Mouse (Mus musculus): Measurements from ENCODE around the gene Aqp12.

DNA sequence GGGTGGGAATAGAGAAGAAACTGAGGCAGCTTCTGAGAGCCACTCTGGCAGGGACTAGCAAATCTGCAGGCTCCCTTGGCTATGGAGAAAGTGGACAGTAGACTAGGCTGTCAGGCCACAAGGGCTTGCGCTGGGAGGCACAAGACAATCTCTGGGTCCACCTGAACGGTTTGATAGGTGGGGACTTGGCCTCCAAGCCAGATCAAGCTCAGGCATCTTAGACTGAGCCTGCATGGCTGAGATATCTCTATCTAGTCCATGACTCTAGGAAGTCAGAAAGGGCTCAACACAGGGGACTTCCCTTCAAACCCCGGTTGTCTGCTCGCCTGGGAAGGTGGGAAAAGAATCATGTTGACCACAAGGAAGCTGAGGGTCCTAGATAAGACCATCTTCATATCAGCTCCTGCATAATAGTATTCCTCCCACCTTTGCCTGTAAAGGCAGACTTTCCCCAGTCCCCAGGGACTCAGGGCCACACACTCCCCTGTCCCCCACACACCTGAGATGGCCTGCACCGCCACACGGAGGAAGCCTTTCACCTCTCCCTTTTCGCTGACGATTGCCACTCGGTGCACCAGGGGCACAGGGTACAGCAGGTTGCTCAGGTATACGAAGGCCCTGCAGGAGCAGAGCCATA lies 40.1 kb downstream of the Aqp12 start:
- TF ChIP-seq CTCF (IDR thresholded peaks at IDR 0.05; ENCODE audit: low read depth) (no peak), EP300 (IDR thresholded peaks at IDR 0.05; ENCODE audit: low read depth) (no peak)

All from heart, postnatal 0 days (tissue).